Mouse (Mus musculus): ENCODE results near the gene Xrra1. TPM values are rescaled to one million over a fixed set of nuclear protein-coding genes. Genes with fewer than 3 reads are reported as not detected.

The Xrra1 gene
- polyA plus RNA-seq, 1 experiment from 2014 or later, result 0.24 TPM

DNA sequence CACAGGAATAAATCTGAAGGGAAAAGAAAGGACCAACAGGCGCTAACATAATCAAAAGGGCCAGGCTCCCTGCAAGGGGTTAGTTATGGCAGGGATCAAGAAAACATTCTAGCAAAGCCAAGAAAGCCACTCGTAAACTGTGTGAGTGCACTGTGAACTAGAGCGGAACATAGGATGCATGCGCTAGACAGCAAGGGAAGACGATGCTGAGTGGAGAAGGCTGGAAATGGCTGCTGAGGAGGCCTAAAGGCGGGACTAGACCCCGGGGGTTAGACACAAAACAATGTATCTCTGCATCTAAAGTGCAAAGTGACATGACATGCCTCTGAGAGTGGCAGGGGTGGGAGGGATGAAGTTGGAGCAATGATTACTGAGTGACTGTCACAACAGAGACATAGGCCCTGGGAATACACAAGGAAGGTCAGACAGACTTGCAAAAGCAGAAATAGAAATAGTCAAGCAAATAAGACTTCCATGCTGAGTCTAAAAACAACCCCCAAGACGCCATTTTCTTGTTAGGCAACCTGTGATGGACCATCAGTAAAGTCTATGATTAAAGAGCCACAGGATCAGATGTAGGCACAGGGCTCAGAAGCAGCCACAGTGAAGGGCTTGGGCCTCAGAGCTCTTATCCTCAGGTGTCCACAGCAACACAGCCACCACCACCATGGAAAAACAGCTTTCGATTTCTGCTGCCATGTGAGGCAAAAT lies 107.2 kb downstream of the Xrra1 start:
- Histone ChIP-seq H3K27ac (peak overlapping the region; percentile 22; the same call in 1 of the 2 replicates), H3K4me3 (no peak overlapping the region), H3K36me3 (0 out of 2 replicates have a peak, but pooled peaks cover 2% of the 10 kb centered on the region), H3K27me3 (ENCODE audit: insufficient read depth, poor library complexity, severe bottlenecking) (no peaks in the 10 kb centered on the region), H3K4me1 (peaks cover 36% of the 10 kb centered on the region), H3K9me3 (no peaks in the 10 kb centered on the region)
- WGBS, result 73% methylated on average over 9 of the region's 9 CpGs
- no peak for DNase-seq (ENCODE audit: low spot score)

Other genes with a start within 250 kb of the Xrra1 start
- 0.89 and 1.2 TPM in 2 replicates for gene Tpbgl, start 232.0 kb upstream of the Xrra1 start, polyA plus RNA-seq (2016; fragmentation: Nextera tagmentation; extraction: Ambion mirVana)
- 0.39 and 0.44 TPM in 2 replicates for gene Slco2b1, start 147.8 kb upstream of the Xrra1 start, polyA plus RNA-seq (2016; fragmentation: Nextera tagmentation; extraction: Ambion mirVana)
- gene Olfr520, start 128.8 kb upstream of the Xrra1 start, polyA plus RNA-seq (2016; fragmentation: Nextera tagmentation; extraction: Ambion mirVana), result 0.16 TPM in 1 of 2 replicates, not detected in the other
- gene Olfr521, start 95.6 kb upstream of the Xrra1 start, polyA plus RNA-seq (2016; fragmentation: Nextera tagmentation; extraction: Ambion mirVana), result not detected in 2 replicates
- gene Neu3, start 30.7 kb upstream of the Xrra1 start, polyA plus RNA-seq (2016; fragmentation: Nextera tagmentation; extraction: Ambion mirVana), result 3.1 and 3.3 TPM in 2 replicates
- 241 and 302 TPM in 2 replicates for gene Spcs2, start 4.3 kb downstream of the Xrra1 start, polyA plus RNA-seq (2016; fragmentation: Nextera tagmentation; extraction: Ambion mirVana)
- 3.1 and 4.3 TPM in 2 replicates for gene Rnf169, start 121.3 kb downstream of the Xrra1 start, polyA plus RNA-seq (2016; fragmentation: Nextera tagmentation; extraction: Ambion mirVana)
- gene Chrdl2, start 147.1 kb downstream of the Xrra1 start, polyA plus RNA-seq (2016; fragmentation: Nextera tagmentation; extraction: Ambion mirVana), result 0.65 TPM in 1 of 2 replicates, not detected in the other